Comparison of ENCODE assay signal across 9 mouse cellular contexts in the genomic region with DNA sequence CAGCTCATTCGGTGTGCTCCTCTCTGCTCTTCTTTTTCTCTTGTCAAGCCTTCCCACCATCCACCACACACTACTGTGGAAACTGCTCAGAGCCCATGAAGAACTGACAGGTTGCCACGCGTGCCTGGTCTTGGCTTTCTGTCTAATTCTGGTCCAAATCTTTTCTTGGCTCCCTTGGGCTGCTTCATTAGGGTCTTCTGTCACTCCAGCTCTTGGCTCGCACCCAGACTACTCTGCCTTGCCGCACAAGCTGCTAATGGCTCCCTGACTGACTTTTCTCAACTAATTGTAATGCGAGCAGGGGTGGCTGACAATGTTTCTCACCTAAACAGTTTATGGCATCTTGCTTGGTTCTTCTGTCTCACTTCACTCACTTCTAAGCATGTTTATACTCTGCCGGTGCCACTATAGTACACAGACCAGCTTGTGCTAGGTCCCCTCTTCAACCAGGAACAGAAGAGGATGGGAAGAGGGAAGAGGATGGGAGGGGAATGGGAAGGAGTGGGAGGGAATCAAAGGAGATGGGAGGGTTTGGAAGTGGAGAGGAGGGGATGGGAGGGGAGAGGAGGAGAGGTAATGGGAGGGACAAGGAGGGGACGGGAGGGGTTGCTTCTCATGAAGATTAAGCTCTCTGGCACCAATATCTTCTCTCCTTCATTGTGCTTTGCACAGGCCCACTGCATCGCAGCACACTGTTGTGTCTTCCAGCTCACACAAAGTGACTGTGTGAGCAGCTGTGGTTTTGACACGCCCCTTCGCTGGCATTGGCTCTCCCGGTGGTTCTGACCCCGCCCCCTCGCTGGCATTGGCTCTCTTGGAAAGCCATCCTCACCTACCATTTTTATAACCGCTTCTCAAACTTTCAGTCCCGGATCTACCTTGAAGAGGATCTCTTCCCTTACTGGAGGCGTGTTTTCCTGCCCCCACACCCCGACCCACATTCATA. TPM values are rescaled to one million over a fixed set of nuclear protein-coding genes. Genes with fewer than 3 reads are reported as not detected.
DNase-seq lines count a peak whose midpoint lies in the region; ATAC-seq and TF ChIP-seq lines count a peak whose summit lies in the region.
"Had no signal": no experiment of that assay in that cellular context is flagged by ENCODE, and none has a peak within 500 bp of the region (broad histone marks: within the 10 kb centered on the region; RNA-seq: fewer than 3 reads in every experiment).

No protein-coding gene starts in this region.

- 47% methylated on average over 18 of the region's 18 CpGs for WGBS in midbrain, postnatal 0 days

- ATAC-seq in midbrain, postnatal 0 days (ENCODE audit: low FRiP score) = no peak; the same call in 1 of the 2 replicates

- TF ChIP-seq CTCF in midbrain, postnatal 0 days (IDR thresholded peaks at IDR 0.05) = no peak

- no peak overlapping the region for H3K27ac ChIP-seq in midbrain, postnatal 0 days (ENCODE audit: low read depth, low read length)

- no peak overlapping the region for H3K4me2 ChIP-seq in midbrain, postnatal 0 days (ENCODE audit: low read depth, low read length, poor library complexity, severe bottlenecking)

- no peaks in the 10 kb centered on the region for H3K27me3 ChIP-seq in midbrain, postnatal 0 days (ENCODE audit: insufficient read depth, low read length)

- no peak overlapping the region for H3K4me3 ChIP-seq in midbrain, postnatal 0 days (ENCODE audit: low read depth, low read length)

- H3K9ac ChIP-seq in midbrain, postnatal 0 days (replicated peaks; ENCODE audit: low read length, poor library complexity, severe bottlenecking) = no peak overlapping the region

- DNase-seq in cerebellum, postnatal 10 days = peak; percentile 85 to 87
- DNase-seq in cerebellum, adult 11-12 months = no peak
- DNase-seq in layer of hippocampus, postnatal 10 days (ENCODE audit: low spot score in 2 of 2) = peak; percentile 41 to 48
- DNase-seq in layer of hippocampus, postnatal 14 days (ENCODE audit: low spot score in 2 of 2) = no peak
- peak; percentile 37 for DNase-seq in brain, embryonic 18.5 days (ENCODE audit: low read depth, low spot score)
- peak; percentile 80 for DNase-seq in midbrain, postnatal 0 days (ENCODE audit: low spot score)
- DNase-seq in retina, embryonic 14.5 days (ENCODE audit: low spot score) = no peak
- DNase-seq in urinary bladder, postnatal 25 days (ENCODE audit: low spot score) = no peak

- no peaks in the 10 kb centered on the region for H3K36me3 ChIP-seq in midbrain, postnatal 0 days (ENCODE audit: insufficient read depth, low read length)

- H3K4me1 ChIP-seq in midbrain, postnatal 0 days (ENCODE audit: insufficient read depth, low read length) = no peaks in the 10 kb centered on the region; the same call in 1 of the 2 replicates

- no peaks in the 10 kb centered on the region for H3K9me3 ChIP-seq in midbrain, postnatal 0 days (ENCODE audit: low read length)

RNA-seq across cellular contexts. Expression of a gene that starts 16.0 kb away (rescaled TPM):
- under 1 TPM; 0.21 to 0.29 TPM for total RNA-seq in layer of hippocampus, postnatal 10 days (2021)
- under 1 TPM; 0.17 to 0.28 TPM for total RNA-seq in layer of hippocampus, postnatal 14 days (2021)
- total RNA-seq in midbrain, postnatal 0 days (2014; rRNA removed) = not detected in 2 replicates
- 0.12 and 0.33 TPM in 2 replicates for polyA plus RNA-seq in midbrain, postnatal 0 days (2015; fragmentation: Nextera tagmentation; extraction: Ambion mirVana)
- polyA plus RNA-seq: C2C12 had no signal

RNA-seq across cellular contexts. Expression of a gene that starts 31.8 kb away (rescaled TPM):
- 100 to 1,000 TPM; 134 to 138 TPM for total RNA-seq in layer of hippocampus, postnatal 10 days (2021)
- 100 to 1,000 TPM; 119 to 124 TPM for total RNA-seq in layer of hippocampus, postnatal 14 days (2021)
- 105 and 111 TPM in 2 replicates for total RNA-seq in midbrain, postnatal 0 days (2014; rRNA removed)
- polyA plus RNA-seq in midbrain, postnatal 0 days (2015; fragmentation: Nextera tagmentation; extraction: Ambion mirVana) = 208 and 220 TPM in 2 replicates

Comparison
In these comparisons a context has a peak if more than half of its experiments do, and no peak if none do; other contexts are left out.
1. DNase-seq: peak in cerebellum, postnatal 10 days (2 of 2), layer of hippocampus, postnatal 10 days (2 of 2), brain, embryonic 18.5 days (single experiment) and midbrain, postnatal 0 days (single experiment); none in cerebellum, adult 11-12 months (single experiment), layer of hippocampus, postnatal 14 days (0 of 2), retina, embryonic 14.5 days (single experiment) and urinary bladder, postnatal 25 days (single experiment).